Mouse (Mus musculus) frontal cortex, postnatal 14 days (tissue): Measurements from ENCODE around the gene Erg28.

Experiments used
- DNase-seq, 2 experiments: peaks; one replicate each; pipeline ENCODE4 v3.0.0; 2022; ENCODE audit warnings: low spot score in 2 of 2

Erg28 gene

DNA sequence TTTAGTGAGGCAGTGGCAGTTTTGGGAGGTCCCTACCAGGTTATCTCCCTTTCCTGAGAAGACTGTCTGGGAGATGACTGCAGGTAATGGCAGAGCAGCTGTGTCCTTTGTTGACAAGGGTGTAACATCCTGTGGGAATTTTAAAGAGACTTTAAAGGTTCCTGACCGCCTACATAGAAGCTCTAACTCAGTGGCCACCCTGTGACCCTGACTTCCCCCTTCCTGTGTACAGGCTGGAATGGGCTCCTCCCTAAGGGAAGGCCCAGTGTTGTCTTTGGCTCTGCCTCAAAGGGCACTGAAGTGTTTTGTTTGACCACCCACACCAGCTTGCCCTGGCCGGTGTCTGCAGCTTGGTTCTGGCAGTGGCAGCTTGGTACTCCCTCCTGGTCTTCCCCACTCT lies 10.8 kb downstream of the Erg28 start:
- DNase-seq = no peak

DNA sequence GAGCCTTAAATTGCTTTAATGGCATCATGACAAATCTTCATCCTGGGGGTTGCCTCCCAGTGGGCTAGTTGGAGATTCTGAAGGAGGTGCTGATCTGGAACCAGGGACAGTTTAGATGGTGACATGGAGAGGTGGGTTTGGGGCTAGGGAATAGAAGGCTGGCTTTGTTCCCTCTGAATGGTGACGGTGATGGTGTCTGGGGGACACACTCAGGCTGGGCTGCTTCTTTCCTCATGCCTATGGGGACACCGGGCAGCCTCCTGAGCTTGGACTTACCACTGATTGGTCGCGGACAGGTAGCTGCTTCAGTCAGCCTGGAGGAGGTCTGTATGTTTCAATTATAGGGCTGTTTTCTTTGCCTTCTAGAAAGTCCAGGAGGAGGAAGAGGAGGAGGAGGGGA lies 12.7 kb downstream of the Erg28 start:
- no peak for DNase-seq

DNA sequence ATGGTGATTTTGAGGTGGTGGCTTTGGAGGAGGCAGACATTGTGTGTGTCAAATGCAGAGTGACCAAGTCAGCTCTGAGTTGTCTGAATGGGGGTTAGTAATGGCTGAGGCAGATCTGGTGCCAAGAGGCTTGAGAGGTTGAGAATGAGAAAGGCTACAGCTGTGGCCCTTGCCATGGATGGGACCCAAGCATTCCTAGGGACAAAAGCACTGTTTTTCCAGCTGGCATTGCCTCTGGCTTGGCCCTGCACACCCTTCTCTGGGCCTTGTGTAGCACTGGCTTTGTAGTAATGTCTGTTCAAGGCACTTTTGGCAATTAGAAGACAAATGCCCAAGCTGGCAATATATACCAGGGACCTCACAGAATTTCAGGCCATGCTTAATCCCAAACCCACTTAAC lies 13.4 kb downstream of the Erg28 start:
- no peak for DNase-seq

DNA sequence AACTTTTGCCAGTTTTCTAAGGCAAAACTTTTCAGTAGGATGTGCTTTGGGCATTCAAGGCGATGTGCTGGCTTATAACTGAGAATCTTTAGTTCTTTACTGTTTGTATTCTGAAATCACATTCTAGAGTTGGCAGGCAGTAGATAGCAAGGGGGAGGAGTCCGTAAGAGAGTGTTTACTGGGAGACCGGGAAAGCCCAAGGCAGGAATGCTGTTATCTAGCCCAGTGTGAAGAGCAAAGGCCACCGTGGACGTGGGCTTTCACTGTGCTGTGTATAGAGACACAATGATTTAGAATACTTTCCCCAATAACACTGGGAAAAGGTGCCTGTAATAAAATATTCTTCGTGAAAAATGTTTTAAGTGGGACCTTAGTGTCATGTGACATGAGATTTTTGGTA lies 14.6 kb downstream of the Erg28 start:
- no peak for DNase-seq

DNA sequence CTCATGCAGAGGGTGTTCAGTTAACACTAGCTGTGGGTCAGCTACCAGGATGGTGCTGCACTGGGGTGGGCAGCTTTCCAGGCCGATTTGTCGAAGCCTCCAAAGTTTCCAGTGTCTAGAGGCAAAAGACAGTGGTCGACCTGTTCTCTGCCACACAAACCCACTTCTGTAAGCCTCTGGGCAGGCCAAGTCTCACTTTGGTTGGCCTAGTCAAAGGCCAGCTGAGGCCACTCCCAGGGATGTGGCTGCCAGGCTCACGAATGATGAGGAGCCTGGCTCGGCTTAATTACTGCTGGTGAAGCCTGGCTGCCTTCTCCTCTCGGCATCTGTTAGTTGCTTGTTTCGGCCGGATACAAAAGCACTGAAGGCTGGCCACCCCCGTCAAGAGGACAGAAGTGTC lies 24.3 kb downstream of the Erg28 start:
- peak in 1 of 2 experiments; percentile 27 for DNase-seq

DNA sequence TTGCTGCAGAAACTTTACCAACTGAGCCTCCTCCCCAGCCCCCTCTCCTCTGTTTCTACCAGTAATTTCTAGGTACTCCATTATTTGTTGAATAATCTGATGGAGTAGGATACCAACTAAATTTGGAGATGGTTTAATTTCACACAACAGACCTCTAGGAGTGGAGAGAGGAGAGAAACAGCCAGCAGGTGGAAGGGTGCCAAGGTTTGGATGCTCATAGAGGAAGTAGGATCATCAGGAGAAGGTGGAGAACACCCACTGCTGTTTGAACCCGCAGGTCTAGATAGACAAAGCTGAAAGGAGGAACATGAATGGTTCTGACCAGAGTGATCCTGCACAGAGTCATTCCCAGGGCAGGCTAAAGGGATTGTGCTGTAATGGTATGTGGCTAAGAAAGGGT lies 28.8 kb downstream of the Erg28 start:
- no peak for DNase-seq

DNA sequence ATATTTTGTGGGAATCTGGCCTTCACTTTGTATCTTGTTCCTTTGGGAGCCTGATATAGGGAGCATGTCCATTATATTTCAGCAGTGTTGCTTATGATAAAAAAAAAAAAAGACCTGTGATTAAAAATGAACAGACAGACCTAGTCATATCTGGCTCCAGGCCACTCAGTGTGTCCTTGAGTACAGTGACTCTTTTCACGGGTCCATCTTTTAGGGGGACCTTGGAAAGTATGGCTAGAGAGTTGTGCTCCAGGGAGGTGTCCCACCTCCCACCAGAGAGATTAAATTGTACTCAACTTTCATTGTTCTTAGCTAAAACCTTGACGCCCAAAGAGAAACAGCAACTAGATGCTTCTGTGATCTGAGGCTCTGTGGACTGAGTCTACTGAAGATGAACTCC lies 30.3 kb downstream of the Erg28 start:
- no peak for DNase-seq

DNA sequence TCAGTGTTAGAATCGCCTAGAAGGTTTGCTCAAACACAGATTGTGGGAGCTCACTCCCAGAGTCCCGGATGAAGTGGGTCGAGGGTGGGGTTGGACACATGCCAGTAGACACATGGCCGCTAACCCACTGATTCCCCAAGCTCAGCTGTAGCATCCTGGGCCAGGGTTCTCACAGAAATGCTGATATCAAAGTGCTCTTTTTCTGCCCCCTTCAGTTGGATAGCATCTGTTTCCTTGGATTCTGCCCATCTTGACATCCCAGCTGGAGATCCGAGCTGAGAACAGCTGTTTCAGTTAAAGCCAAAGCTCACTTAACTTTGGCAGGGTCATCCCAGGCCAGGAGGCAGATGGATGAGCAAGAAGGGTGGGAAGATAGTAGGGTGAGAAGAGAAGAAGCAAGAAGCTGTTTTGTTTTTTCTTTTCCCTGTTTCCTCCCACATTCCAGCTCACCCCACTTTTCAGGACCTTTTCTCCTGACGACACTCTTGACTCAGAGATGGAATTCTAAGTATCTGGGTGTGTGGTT lies 31.5 kb downstream of the Erg28 start:
- DNase-seq = peak; percentile 27 to 31

DNA sequence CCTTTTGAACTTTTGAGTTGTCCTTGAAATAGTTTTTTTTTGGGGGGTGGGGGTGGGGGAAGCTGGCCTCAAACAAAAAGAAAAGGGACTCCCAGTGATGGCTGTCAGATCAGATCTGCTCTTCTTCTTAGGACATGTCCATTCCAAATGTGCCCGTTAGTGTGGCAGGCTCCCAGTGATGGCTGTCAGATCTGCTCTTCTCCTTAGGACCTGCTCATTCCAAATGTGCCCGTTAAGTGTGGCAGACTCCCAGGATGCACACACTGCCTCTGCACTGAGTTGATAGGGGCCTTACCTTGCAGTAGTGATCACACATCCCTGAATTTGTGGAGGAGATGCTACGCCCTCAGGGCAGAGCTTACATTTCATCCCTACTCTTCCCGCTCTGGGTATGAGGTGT lies 32.2 kb downstream of the Erg28 start:
- DNase-seq = no peak

DNA sequence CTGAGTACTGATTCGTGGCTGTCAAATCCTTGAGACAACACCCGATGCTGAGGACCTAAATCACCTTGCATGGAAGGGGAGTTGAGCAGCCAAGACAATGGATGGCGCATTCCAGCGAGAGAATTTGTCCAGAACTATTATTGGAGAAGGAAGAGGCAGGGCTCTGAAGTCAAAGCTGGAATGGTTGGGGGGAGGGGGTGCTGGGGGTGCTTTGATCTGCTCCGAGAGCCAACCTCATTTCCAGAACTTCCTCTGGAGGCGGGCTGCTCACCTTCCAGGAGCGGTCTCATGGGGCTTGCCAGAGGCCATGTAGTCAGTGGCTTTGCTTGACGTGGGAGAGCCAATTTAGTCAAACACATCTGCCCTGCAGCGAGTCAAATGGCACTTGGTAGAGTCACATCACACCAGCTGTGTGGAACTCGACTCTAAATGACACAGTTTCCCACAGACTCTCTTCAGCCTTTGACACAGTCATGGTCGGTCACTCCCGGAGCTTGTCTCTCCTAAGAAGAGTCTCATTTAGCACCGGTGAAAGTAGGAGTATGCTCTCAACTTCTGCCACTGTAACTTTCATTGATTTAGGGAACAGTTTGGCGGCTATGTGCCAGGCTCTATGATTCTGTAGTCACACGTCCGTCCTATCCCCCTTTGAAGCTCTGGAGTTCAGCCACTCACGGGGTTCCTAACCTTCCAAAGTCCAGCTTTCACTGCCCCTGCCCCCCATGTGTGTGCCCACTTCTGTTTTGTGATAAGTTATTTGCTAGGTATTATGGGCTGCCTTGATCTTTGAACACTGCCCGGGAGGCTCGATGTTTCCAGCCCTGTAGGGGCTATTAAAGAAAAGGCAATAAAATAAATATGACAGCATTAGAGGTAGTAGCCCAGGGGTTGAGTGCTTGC lies 39.2 kb downstream of the Erg28 start:
- DNase-seq = no peak

DNA sequence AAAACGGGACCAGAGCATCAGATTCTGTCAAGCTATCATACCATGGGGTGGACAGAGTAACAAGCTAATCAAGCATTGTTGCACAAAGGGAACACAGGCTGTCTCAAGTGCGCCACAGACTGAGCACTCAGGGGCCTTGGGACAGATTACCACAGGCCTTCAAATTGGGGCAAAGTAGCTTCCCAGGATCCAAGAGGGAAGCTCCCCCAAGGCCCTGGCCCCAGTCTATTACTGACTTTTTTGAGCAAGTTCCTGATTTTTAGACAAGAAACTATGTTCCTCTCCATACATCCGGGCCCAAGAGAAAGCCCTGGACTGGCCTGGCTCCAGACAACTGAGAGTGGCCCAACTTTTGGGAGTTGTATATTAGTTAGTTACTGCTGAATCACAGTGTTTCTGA lies 42.7 kb downstream of the Erg28 start:
- DNase-seq = no peak

DNA sequence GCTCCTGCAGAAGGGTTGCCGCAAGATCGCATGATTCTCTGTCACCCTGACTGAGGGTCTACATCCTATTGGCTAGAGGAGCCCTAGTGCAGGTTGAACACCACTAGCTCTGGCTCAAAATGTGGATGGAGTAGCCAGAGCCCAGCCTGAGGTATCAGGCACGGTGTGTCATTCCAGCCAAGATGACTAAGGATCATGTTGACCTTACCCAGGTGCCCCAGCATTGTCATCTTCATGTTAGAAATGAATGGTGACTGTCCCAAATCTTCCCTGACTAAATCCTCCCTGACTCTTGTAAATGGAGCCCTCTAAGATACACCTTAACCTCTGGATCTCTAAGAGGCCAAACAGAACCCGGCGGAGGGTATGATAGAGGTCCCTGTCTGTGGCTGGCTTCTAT lies 44.6 kb downstream of the Erg28 start:
- DNase-seq = no peak

DNA sequence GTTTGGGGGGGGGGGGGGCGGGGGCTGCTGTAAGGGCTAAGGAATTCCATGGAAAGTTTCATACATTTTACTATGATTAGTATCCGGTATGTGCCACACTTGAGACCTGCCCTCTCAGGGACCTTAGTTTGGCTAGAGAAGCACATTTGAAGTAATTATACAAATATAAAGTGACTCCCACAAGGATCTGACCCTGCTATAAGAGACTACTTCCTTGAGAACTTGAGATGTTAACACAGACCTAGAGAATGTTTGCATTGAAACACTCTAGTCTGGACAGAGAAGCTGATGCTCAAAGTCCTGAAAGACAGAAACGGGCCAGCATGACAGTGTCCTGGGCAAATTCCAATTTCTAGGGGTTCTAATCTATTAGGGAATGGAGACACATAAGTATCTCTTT lies 45.4 kb downstream of the Erg28 start:
- no peak for DNase-seq

DNA sequence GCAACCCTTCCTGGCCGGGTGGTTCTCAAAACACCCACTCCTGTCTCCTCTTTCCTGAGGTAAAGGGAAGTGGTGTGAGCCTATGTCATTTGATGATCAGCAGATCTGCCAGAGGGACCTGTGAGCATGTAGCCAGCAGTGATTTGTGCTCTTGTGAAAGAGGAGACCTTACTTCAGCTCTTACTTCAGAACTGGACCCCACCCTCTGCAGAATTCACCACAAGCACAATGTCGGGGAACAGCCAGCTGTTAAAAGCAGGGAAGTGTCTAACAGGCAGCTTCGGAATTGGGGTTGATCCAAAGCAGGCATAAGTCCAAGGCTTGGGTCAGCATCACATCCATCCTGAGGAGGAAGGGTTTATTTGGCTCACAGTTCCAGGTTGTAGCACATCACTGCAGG lies 53.0 kb downstream of the Erg28 start:
- no peak for DNase-seq

DNA sequence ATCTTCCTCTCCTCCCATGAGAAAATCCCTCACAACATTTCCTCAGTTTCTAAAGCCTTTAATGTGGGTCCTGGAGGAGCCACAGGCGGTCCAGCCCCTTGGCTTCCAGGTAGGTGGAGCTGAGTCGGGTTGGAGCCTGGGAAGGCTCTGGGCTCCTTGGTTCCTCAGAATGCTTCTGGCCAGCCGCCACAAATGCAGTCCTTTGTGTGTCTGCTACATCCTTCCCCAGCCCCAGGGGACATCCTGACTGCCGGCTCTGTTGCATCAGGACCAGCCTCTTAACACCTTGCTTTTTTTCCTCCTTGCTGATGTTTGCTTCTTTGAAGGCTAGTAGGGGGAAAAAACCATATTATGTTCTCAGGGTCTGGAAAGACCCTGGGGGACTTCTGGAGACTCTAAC lies 56.6 kb downstream of the Erg28 start:
- DNase-seq = no peak

DNA sequence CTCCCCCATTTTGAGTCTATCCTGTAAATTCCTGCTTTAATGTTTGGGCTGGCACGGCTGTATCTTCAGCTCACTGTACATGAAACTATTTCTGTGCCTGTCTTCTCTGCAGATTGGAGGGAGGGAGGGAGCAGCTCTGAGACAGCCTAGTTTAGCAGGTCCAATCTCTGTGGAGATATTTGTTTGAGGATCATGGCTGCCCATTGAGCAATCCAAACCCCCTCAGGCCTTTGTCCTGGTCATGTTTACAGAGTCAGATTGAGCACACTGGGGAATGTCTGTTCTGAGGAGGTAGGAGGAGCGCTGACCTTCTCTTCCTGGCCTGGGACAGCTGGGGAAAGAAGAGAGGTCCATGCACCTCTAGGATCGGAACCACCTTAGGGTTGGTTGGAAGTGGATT lies 58.1 kb downstream of the Erg28 start:
- DNase-seq = no peak
